Mouse (Mus musculus) A20 (cell line): Measurements from ENCODE around the gene E2f3.

ENCODE experiments used
- DNase-seq: peaks from one replicate; pipeline ENCODE4 v3.0.0-alpha.2; 2011; ENCODE audit warnings: low read depth, low spot score

E2f3 gene

GRCm38 (mm10) chr13:29985855-29986755 is at the start of gene E2f3:
TSS of gene E2f3 (minus strand) at chr13:29986063.
- DNase-seq, result peak; percentile 99

GRCm38 (mm10) chr13:30034540-30034939 is 48.7 kb upstream of the E2f3 start:
- no peak for DNase-seq

- DNase-seq, result no peak
Observed at GRCm38 (mm10) chr13:30031684-30032335, 45.9 kb upstream of the E2f3 start.

- no peak for DNase-seq
Observed at GRCm38 (mm10) chr13:30027841-30028240, 42.0 kb upstream of the E2f3 start.

GRCm38 (mm10) chr13:30022487-30022886 is 36.6 kb upstream of the E2f3 start:
- no peak for DNase-seq

GRCm38 (mm10) chr13:30018573-30018972 is 32.7 kb upstream of the E2f3 start:
- no peak for DNase-seq

GRCm38 (mm10) chr13:30017611-30018010 is 31.7 kb upstream of the E2f3 start:
- no peak for DNase-seq

- DNase-seq, result no peak
Observed at GRCm38 (mm10) chr13:30014576-30014975, 28.7 kb upstream of the E2f3 start.

GRCm38 (mm10) chr13:30012226-30012625 is 26.4 kb upstream of the E2f3 start:
- DNase-seq, result no peak

- DNase-seq, result peak; percentile 55
Observed at GRCm38 (mm10) chr13:30008738-30009137, 22.9 kb upstream of the E2f3 start.

GRCm38 (mm10) chr13:30005422-30005821 is 19.6 kb upstream of the E2f3 start:
- DNase-seq, result no peak

- no peak for DNase-seq
Observed at GRCm38 (mm10) chr13:30004849-30005248, 19.0 kb upstream of the E2f3 start.

- DNase-seq, result peak; percentile 88
Observed at GRCm38 (mm10) chr13:30003169-30003568, 17.3 kb upstream of the E2f3 start.

GRCm38 (mm10) chr13:30001041-30001440 is 15.2 kb upstream of the E2f3 start:
- DNase-seq, result no peak

GRCm38 (mm10) chr13:29987956-29988355 is 2.1 kb upstream of the E2f3 start:
- DNase-seq, result no peak

GRCm38 (mm10) chr13:29986756-29987120 is 875 bp upstream of the E2f3 start:
- no peak for DNase-seq

- no peak for DNase-seq
Observed at GRCm38 (mm10) chr13:29985101-29985854, 585 bp downstream of the E2f3 start.

- peak; percentile 90 for DNase-seq
Observed at GRCm38 (mm10) chr13:29984286-29985100, 1.4 kb downstream of the E2f3 start.

- peak; percentile 65 for DNase-seq
Observed at GRCm38 (mm10) chr13:29983523-29984191, 2.2 kb downstream of the E2f3 start.

- peak; percentile 65 for DNase-seq
Observed at GRCm38 (mm10) chr13:29983037-29983436, 2.8 kb downstream of the E2f3 start.

GRCm38 (mm10) chr13:29982400-29982799 is 3.5 kb downstream of the E2f3 start:
- no peak for DNase-seq
